Mouse (Mus musculus) spleen, postnatal 4 days (tissue): ENCODE data around the gene Pgk1.
"Not testable (repeated sequence)": the region's sequence is repeated elsewhere in the genome, so short reads cannot be mapped to it uniquely, and the experiment has no call there.

Experiments used
- DNase-seq, 2 experiments: peaks; one replicate each; pipeline ENCODE4 v3.0.0; 2022; ENCODE audit warnings: low spot score in 2 of 2

Gene Pgk1

GRCm38 (mm10) chrX:106186713-106187649 lies at the start of gene Pgk1:
Gene Pgk1, plus strand, starts transcription at chrX:106187100.
- DNase-seq = peak; percentile 81 to 86

GRCm38 (mm10) chrX:106139309-106140070 lies 47.4 kb upstream of the Pgk1 start:
- no peak for DNase-seq

DNA sequence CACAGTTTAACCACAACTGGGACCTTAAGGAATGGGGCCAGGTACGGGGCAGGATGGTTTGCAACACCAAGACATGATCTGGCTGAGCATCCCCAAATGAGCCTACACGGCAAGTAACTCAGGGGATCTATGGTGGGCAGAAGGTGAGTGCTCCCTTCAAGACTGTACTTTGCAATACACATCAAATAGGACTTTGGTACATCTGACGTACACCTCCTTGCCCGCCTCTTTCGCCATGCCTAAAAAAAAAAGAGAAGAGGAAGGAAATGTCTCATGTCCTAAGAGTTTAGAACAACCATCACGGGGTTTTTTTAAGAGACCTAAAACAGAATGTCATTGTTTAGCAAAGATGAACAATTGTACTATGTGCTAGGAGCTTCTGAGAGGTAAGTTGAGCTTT lies 44.0 kb upstream of the Pgk1 start, which contains the start of gene Tlr13:
Tlr13 (plus strand) TSS at position 269 of the 400 bp plus-strand sequence.
- DNase-seq = no peak

GRCm38 (mm10) chrX:106148185-106148584 lies 38.7 kb upstream of the Pgk1 start:
- DNase-seq = no peak

- no peak for DNase-seq
Measured at GRCm38 (mm10) chrX:106149460-106149859, 37.4 kb upstream of the Pgk1 start.

GRCm38 (mm10) chrX:106154180-106154586 lies 32.7 kb upstream of the Pgk1 start:
- no peak for DNase-seq

DNA sequence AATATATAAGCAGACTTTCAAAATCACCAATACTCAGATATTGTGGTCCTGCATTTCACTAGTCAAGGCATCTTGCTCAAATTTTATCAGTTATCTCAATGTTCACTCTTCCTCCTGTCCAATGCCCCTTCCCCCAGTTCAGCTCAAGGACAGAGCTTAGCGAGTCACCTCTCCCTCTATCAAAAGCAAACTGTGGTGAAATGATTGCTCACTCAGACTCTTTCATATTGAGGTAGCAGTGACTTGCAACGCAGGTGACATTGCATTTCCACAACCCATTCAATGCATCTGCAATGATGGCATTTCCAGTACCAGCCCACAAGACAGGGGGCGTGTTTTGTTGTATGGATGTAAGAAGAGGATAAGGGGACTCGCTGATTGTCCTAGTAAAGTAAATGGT lies 31.0 kb upstream of the Pgk1 start:
- DNase-seq = no peak

DNA sequence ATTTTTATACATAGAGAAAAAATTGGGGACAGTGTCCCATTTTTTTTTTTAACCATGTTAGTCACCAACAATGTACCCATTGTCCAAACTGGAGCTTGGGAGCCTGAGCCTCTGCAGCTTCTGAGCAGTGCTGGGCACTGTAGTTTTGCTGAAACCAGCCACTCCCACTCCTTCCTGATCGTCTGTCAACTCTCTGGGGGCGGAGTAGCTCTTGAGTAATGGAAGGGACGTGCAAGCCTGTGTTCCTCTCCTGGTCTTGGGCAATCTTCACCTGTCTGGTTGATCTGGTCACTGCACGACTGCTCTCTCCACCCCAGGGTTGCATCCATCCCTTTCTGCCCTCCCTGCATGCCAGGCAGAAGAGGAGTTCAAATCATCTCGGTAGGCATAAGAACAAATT lies 22.9 kb upstream of the Pgk1 start:
- DNase-seq = no peak

- DNase-seq = no peak
Measured at GRCm38 (mm10) chrX:106164555-106164954, 22.3 kb upstream of the Pgk1 start.

- DNase-seq = no peak
Measured at GRCm38 (mm10) chrX:106165089-106165488, 21.8 kb upstream of the Pgk1 start.

GRCm38 (mm10) chrX:106171106-106171852 lies 15.6 kb upstream of the Pgk1 start:
- DNase-seq = peak; percentile 66 to 83

DNA sequence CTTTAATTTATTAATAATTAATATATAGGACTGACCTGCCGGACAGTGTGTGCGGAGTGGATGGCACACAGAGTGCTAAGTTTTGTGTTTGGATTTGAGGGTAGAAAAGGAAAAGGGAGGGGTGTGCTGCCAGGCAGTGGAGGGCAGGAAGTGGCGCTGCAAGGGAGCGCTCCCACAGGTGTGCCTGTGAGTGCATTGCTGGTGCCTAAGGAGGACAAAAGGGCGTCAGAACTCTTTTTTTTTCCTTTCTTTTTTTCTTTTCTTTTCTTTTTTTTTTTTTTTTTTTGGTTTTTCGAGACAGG lies 15.1 kb upstream of the Pgk1 start:
- DNase-seq = no peak

- no peak for DNase-seq
Measured at GRCm38 (mm10) chrX:106176331-106176730, 10.6 kb upstream of the Pgk1 start.

GRCm38 (mm10) chrX:106184279-106184678 lies 2.6 kb upstream of the Pgk1 start:
- DNase-seq = no peak

DNA sequence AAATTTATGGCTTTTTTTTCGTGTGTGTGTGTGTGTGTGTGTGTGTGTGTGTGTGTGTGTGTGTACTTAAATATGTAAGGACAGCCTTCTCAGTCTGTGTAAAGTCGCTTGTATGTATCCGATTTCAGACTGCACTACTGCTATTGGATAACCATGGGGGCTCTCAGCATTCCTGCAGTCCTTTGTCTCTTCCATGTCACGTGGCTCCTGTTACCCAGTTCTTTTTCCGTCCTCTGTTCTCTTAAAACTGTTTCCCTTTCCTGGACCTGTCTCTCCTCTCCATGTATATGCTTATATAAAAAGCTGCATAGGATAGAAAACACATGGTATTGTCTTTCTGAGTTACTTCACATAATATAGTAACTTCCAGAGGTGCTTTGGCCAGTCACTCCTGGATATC lies 1.2 kb upstream of the Pgk1 start:
- DNase-seq = no peak

- peak; percentile 17 to 70 for DNase-seq
Measured at GRCm38 (mm10) chrX:106187737-106188136, 837 bp downstream of the Pgk1 start.

DNA sequence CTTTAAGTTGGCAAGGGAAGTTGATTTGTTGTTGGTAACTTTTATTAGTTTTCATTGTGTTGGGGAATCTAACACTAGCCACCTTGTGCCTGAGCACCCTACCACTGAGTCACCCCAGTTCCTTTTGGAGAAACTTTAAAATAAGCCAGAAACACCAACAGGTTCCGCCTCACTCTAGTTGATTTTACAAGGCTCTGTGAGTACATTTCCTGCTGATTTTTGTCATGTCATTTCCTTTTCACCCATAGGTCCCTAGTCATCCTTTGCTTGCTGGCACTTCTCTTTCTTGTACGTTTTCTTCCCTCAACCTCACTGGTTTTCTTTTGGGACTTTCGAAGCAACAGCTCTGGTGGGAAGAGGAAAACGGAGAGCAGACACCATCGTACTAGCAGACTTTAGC lies 2.5 kb downstream of the Pgk1 start:
- no peak for DNase-seq

- DNase-seq = no peak
Measured at GRCm38 (mm10) chrX:106190091-106190490, 3.2 kb downstream of the Pgk1 start.

- not testable (repeated sequence) for DNase-seq
Measured at GRCm38 (mm10) chrX:106194361-106194760, 7.5 kb downstream of the Pgk1 start.

DNA sequence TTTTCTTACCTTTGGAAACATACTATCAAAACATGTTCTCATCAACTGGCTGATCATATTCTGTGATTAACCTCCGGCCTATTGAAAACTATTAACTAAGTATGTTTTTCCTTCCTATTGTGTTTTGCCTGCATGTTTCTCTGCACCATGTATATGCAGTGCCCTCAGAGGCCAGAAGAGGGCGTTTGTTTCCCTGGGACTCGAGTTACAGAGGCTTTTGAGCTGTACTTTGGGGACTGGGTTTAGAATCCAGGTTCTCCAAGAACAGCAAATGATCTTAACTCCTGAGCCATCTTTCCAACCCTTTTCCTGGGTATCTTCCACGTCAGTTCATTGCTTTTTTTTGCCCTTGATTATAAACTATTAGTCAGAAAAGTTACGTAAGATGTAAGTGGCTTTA lies 10.4 kb downstream of the Pgk1 start:
- no peak for DNase-seq

- no peak for DNase-seq
Measured at GRCm38 (mm10) chrX:106198904-106199303, 12.0 kb downstream of the Pgk1 start.

- no peak for DNase-seq
Measured at GRCm38 (mm10) chrX:106209100-106209499, 22.2 kb downstream of the Pgk1 start.
